Mouse (Mus musculus) brain, embryonic 14.5 days (tissue): Measurements from ENCODE around the gene Olfr1224-ps1. TPM values are rescaled to one million over a fixed set of nuclear protein-coding genes. Genes with fewer than 3 reads are reported as not detected.
"Not testable (repeated sequence)": the region's sequence is repeated elsewhere in the genome, so short reads cannot be mapped to it uniquely, and the experiment has no call there.

ENCODE experiments used
- DNase-seq: peaks from one replicate; pipeline ENCODE4 v3.0.0-alpha.2; 2011; ENCODE audit warnings: low read depth
- CTCF ChIP-seq: fragments of 200-500 bp; IDR thresholded peaks from 2 replicates; pipeline ENCODE4 v1.5.1; 2012; ENCODE audit warnings: inconsistent platforms, mild to moderate bottlenecking, moderate library complexity, borderline replicate concordance; ENCODE audit not compliant: insufficient read depth, insufficient read length; ENCODE audit errors: extremely low read depth
- POLR2A ChIP-seq: fragments of 200-500 bp; IDR thresholded peaks from 2 replicates; pipeline ENCODE4 v1.6.1; 2012; ENCODE audit warnings: mild to moderate bottlenecking, inconsistent platforms, borderline replicate concordance; ENCODE audit not compliant: poor library complexity, insufficient read depth, insufficient read length, severe bottlenecking; ENCODE audit errors: extremely low read depth
- polyA plus RNA-seq: library from polyadenylated mRNA; depleted of rRNA; stranded (reverse); fragments of >200 nt; gene quantifications from 2 replicates; pipeline ENCODE4 v1.2.3, GENCODE M21; 2012; rRNA removed

The Olfr1224-ps1 gene
- not detected in 2 replicates for polyA plus RNA-seq

DNA sequence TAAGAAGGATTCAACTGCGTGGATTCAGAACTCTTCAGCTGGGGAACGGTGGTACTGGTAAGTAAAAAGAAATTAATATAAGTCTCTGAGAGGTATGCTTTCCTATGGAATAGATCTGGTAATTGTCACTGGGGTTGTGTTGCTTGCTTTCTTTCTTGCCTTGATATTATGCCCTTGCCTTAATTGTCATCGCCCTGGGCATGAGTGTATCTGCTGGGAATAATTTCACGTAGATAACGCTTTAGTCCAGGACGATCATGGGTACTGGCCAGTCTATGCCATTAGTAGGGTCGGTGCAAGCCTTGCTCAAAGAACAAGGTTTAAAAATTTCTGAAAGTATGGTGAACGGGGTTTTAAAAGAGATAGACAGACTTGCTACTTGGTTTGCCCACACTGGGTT is at the start of gene Olfr1224-ps1:
Gene Olfr1224-ps1 (minus strand): TSS at position 101 of the 400 bp plus-strand sequence.
- not testable (repeated sequence) for DNase-seq

DNA sequence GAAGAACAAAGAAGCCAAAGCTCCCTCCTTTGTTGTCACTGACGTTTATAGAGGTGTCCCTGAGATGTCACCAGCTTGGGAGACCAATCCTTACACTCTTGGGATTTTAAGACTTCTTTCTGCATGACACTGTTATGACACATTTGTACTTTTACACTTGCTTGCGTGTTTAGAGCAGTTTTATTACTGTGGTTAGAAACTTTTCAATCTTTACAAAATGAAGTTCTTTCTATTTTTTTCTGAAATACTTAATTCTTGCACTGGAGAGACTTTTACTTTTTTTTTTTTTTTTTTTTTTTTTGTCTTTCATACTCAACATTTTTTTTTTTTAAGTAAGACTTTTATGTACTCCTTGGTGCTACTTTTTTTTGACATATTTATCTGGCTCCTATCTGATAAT is 36.1 kb upstream of the Olfr1224-ps1 start, which contains the start of gene Olfr1226:
Gene Olfr1226 (minus strand): TSS at position 101 of the 400 bp plus-strand sequence.
- TF ChIP-seq CTCF (no peak), POLR2A (no peak)

DNA sequence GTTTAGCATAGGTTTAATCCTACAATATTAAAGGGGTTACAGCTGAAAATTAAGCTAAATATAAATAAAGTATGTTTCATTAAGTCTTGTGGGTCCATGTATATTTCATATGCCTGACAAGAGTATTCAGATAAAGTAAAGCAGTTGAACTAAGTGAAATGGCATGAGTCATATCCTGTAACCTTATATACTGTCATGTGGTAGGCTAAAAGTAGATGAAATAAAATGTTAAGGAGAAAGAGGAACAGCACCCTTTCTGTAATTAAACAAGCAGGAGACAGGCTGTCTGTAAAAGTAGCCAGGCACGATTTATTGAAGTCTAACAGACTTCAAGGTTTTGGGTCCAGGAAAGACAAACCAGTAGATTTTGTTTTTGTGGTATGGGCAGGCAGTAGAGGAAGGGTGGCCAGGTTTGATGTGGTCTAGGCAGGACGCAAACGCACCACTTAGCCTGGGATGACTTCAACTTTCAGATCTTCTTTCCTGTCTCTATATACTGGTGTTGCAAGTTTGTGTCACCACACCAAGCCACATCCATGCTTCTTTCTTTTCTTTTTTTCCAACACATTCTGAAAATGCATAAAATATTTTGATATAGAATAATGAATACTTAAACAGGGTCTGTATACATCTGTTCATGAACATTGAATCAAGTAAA is 32.6 kb upstream of the Olfr1224-ps1 start:
- TF ChIP-seq CTCF (no peak), POLR2A (no peak)

More for the DNA sequence above, 36.1 kb upstream of the Olfr1224-ps1 start, which contains the start of gene Olfr1226:
- DNase-seq, result no peak

DNA sequence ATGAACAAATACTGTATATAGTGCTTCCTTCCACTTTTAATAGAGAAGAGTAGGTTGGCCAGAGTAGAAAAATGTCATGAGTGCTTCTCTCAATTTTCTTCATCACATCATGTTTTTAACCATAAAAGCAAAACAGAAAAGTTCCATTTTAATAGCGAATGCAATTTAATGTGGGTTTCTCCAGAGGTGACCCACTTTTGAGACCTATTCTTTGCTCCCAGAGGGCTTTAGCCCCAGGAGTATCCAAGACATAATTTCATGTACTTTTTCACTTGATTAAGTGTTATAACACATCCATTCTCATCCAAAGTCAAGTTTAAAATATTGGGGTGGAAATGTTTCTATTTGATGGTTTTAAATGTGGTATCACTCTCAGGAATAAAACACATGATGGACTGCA is 10.7 kb upstream of the Olfr1224-ps1 start, which contains the start of gene Olfr1225:
Gene Olfr1225 (minus strand): TSS at position 101 of the 400 bp plus-strand sequence.
- TF ChIP-seq CTCF, result no peak
- no peak for TF ChIP-seq POLR2A
- no peak for DNase-seq

More for the DNA sequence above, 32.6 kb upstream of the Olfr1224-ps1 start:
- DNase-seq, result no peak

DNA sequence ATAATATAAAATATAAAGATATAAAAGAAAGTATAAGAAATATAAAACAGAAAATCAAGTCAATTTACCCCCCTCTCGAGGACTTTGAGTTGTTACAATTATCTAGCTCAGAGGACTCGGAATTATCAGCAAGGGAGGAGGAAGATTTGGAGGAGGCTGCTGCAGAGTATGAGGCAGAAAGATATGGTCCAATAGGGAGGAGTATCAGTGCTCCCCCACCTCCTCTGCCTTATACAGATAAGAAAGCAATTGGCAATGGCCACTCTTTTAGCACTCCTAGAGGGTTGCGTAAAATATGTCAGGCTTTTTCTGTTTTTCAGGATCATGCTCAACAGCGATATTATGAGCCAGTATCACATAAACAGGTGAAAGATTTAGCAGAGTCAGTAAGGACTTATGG is 820 bp upstream of the Olfr1224-ps1 start:
- not testable (repeated sequence) for DNase-seq

DNA sequence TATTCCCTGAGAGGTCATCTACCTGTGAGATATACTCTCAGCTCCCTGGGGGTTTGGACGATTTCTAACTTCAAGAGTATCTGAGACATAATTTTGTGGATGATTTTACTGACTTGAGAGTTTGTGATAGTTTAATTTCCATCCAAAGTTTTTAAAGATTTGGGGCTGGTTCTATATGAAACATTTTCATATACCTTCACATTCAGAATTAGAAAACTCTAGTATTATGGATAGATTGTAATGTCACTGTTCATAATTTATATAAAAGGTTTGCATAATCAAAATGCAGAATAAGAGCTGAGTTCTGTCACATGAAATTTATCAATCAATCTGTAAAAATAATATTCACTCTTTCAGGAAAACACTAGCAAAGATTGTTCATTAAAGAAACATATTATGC is 12.4 kb downstream of the Olfr1224-ps1 start, which contains the start of gene Olfr1223:
Gene Olfr1223 (minus strand): TSS at position 101 of the 400 bp plus-strand sequence.
- TF ChIP-seq CTCF, result no peak
- no peak for TF ChIP-seq POLR2A
- no peak for DNase-seq

DNA sequence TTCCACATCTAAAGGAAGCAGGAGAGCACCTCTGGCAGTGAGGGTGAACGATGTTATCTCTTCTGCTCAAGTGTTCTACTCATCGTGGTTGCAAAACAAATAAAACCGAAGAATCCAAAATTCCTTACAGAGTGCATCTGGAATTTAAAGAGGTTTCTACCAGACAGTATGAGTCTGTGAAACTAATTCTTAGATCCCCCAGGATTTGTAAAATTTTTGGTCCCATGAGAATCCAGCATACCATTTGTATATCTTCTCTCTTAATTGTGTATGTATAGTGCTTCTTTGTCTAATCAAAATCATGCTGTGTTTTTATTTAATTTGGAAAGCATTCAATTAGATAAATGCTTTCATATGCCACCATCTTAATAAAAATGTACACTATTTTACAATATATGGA is 30.9 kb downstream of the Olfr1224-ps1 start, which contains the start of gene Olfr1222:
Gene Olfr1222 (minus strand): TSS at position 101 of the 400 bp plus-strand sequence.
- DNase-seq, result no peak
- TF ChIP-seq CTCF (no peak), POLR2A (no peak)

DNA sequence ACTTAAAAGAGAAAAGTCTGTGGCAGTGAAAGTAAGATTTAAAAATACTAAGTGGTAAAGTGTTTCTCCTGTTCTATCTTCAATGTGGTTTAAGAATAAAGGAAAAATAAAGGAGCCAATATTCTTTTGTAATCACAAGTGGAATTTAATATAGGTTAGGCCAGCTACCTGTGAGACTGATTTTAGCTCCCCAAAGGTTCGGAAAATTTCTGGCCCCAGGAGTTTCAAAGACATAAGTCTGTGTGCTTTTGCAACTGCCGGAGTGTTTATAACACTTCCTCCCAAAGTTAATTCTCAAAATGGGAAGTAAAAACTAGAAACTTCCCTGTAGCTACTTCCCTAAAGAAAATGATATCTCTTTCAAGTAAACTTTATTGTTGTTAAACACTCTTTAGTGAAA is 46.7 kb downstream of the Olfr1224-ps1 start, which contains the start of gene Olfr1221:
Gene Olfr1221 (minus strand): TSS at position 101 of the 400 bp plus-strand sequence.
- DNase-seq, result no peak
- TF ChIP-seq POLR2A, result no peak
- TF ChIP-seq CTCF, result no peak

DNA sequence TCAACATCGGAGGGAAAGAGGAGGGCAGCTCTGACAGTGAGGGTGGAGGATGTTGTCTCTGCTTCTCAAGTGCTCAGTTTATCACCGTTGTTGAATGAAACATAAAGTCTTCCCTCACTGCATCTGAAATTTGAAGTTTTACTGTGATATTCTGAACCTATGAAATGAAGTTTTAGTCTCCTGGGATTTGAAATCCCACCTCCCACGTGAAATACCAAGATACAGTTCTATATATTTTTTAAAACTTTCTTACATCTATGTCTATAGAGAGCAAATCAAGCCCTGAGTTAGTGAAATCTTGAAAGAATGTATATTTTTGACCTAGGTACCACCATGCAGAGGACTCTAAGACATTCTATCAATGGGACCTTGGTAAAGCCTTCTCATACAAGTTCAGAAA is 57.2 kb downstream of the Olfr1224-ps1 start, which contains the start of gene Olfr1220:
Gene Olfr1220 (minus strand): TSS at position 101 of the 400 bp plus-strand sequence.
- no peak for TF ChIP-seq POLR2A
- no peak for TF ChIP-seq CTCF
- no peak for DNase-seq

DNA sequence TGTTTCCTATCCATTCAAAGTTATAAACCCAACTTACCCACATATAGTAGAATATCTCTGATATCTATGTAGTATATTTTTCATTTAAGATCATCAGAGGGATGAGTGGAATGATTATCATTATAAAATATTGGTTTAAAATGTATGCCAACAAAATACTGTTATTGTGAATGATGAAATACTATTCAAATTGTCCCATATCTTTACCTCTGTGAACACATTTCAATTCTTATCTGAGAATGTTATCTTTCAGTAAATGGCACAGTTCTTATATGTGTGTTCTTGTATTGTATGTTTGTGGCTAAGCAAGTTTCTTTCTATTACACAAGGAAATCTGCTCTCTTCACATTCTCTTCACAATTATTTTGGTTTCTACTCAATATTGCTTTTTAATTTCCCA is 58.2 kb downstream of the Olfr1224-ps1 start:
- TF ChIP-seq POLR2A (no peak), CTCF (no peak)
- DNase-seq, result no peak

Other genes with a start within 250 kb of the Olfr1224-ps1 start
- not detected in 2 replicates for gene Olfr1209, start 248.9 kb downstream of the Olfr1224-ps1 start, polyA plus RNA-seq
- gene Olfr1211, start 226.0 kb downstream of the Olfr1224-ps1 start, polyA plus RNA-seq, result not detected in 2 replicates
- gene Olfr1212, start 210.1 kb downstream of the Olfr1224-ps1 start, polyA plus RNA-seq, result not detected in 2 replicates
- not detected in 2 replicates for gene Gm13762, start 183.8 kb downstream of the Olfr1224-ps1 start, polyA plus RNA-seq
- gene Olfr1214, start 171.4 kb downstream of the Olfr1224-ps1 start, polyA plus RNA-seq, result not detected in 2 replicates
- gene Olfr1215, start 157.1 kb downstream of the Olfr1224-ps1 start, polyA plus RNA-seq, result not detected in 2 replicates
- not detected in 2 replicates for gene Olfr1216, start 145.8 kb downstream of the Olfr1224-ps1 start, polyA plus RNA-seq
- not detected in 2 replicates for gene Olfr1217, start 132.0 kb downstream of the Olfr1224-ps1 start, polyA plus RNA-seq
- gene Olfr1218, start 102.9 kb downstream of the Olfr1224-ps1 start, polyA plus RNA-seq, result not detected in 2 replicates
- gene Olfr1219, start 80.6 kb downstream of the Olfr1224-ps1 start, polyA plus RNA-seq, result not detected in 2 replicates
- gene Olfr1220, start 57.3 kb downstream of the Olfr1224-ps1 start, polyA plus RNA-seq, result not detected in 2 replicates
- gene Olfr1221, start 46.8 kb downstream of the Olfr1224-ps1 start, polyA plus RNA-seq, result not detected in 2 replicates
- gene Olfr1222, start 31.0 kb downstream of the Olfr1224-ps1 start, polyA plus RNA-seq, result not detected in 2 replicates
- gene Olfr1223, start 12.5 kb downstream of the Olfr1224-ps1 start, polyA plus RNA-seq, result not detected in 2 replicates
- not detected in 2 replicates for gene Olfr1225, start 10.6 kb upstream of the Olfr1224-ps1 start, polyA plus RNA-seq
- gene Olfr1226, start 36.0 kb upstream of the Olfr1224-ps1 start, polyA plus RNA-seq, result not detected in 2 replicates
- gene Olfr1228, start 90.0 kb upstream of the Olfr1224-ps1 start, polyA plus RNA-seq, result not detected in 2 replicates
- gene Olfr1229, start 123.9 kb upstream of the Olfr1224-ps1 start, polyA plus RNA-seq, result not detected in 2 replicates
- not detected in 2 replicates for gene Olfr1230, start 133.2 kb upstream of the Olfr1224-ps1 start, polyA plus RNA-seq
- gene Olfr1231, start 143.0 kb upstream of the Olfr1224-ps1 start, polyA plus RNA-seq, result not detected in 2 replicates
- gene Olfr1232, start 165.6 kb upstream of the Olfr1224-ps1 start, polyA plus RNA-seq, result not detected in 2 replicates
- not detected in 2 replicates for gene Olfr1233, start 178.3 kb upstream of the Olfr1224-ps1 start, polyA plus RNA-seq
- gene Olfr1234, start 200.8 kb upstream of the Olfr1224-ps1 start, polyA plus RNA-seq, result not detected in 2 replicates
- gene Olfr1238, start 245.6 kb upstream of the Olfr1224-ps1 start, polyA plus RNA-seq, result not detected in 2 replicates